Mouse (Mus musculus) inflammation-experienced regulatory T-cells (primary cell): ENCODE measurements around the gene Zfyve21. TPM values are rescaled to one million over a fixed set of nuclear protein-coding genes. Genes with fewer than 3 reads are reported as not detected.

Experiments
- polyA plus RNA-seq, 2 experiments: library from polyadenylated mRNA; unstranded; fragments of 100-300 nt; shearing (Covaris generic); gene quantifications; one replicate each; pipeline ENCODE4 v1.2.1; 2017

Zfyve21 gene
- 1 to 10 TPM; 5.4 to 6.0 TPM for polyA plus RNA-seq

DNA sequence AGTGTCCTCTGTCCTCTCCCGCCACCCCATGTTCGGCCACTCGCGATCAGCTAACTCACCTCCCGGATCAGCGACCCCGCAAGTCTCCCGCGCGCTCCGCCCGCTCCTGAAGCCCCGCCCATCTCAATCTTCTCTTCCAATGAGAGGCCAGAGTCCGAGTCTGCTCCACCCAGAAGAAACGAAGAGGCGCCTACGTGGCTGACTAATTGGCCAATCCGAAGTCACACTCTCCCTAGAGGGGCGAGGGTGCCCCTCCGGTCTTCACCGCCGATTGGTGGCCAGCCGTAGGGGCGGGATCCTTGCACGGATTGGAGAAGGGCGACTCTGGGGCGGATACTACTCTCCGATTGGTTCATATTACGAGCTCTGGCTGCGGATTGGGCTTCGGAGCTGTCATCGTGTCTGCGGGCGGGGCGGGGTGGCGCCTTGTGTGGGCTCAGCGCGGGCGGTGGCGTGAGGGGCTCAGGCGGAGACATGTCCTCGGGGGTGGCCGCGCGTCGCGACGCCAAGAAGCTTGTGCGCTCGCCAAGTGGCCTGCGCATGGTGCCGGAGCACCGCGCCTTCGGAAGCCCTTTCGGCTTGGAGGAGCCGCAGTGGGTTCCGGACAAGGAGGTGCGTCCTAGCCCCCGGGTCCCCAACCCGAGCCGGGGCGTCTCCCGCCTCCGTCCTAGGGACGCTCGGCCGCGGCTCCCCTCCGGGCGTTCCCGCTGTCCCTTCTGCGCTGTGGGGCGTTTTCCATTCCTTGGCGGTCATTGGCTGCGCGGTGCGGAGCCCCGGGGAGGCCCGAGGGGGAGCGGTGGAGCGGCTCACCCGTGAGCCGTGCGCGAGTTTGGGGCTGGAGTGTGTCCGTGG, at the start of gene Zfyve21, which contains the start of gene Xrcc3:
Gene Zfyve21, plus strand, starts transcription at position 405 of the 852 bp plus-strand sequence.
Gene Xrcc3, minus strand, starts transcription at position 108 of the 852 bp plus-strand sequence.

Other genes starting within 250 kb of the Zfyve21 start
- gene Mark3, start 239.6 kb upstream of the Zfyve21 start, polyA plus RNA-seq = 100 to 1,000 TPM; 103 to 130 TPM
- gene Ckb, start 141.8 kb upstream of the Zfyve21 start, polyA plus RNA-seq = 10 to 100 TPM; 22.8 to 23.9 TPM
- gene Trmt61a, start 136.1 kb upstream of the Zfyve21 start, polyA plus RNA-seq = 10 to 100 TPM; 15.8 to 20.3 TPM
- 10 to 100 TPM; 42.7 to 59.4 TPM for gene Bag5, start 100.9 kb upstream of the Zfyve21 start, polyA plus RNA-seq
- 10 to 100 TPM; 51.6 to 53.1 TPM for gene Apopt1, start 100.9 kb upstream of the Zfyve21 start, polyA plus RNA-seq
- 10 to 100 TPM; 48.7 to 50.6 TPM for gene Klc1, start 55.3 kb upstream of the Zfyve21 start, polyA plus RNA-seq
- gene Xrcc3, start 297 bp upstream of the Zfyve21 start, polyA plus RNA-seq = 1 to 10 TPM; 2.9 to 6.4 TPM
- gene Ppp1r13b, start 93.9 kb downstream of the Zfyve21 start, polyA plus RNA-seq = 10 to 100 TPM; 63.0 to 79.4 TPM
- gene Atp5mpl, start 152.8 kb downstream of the Zfyve21 start, polyA plus RNA-seq = 100 to 1,000 TPM; 177 to 189 TPM
- under 1 TPM; 0.29 to 0.47 TPM for gene Tdrd9, start 157.4 kb downstream of the Zfyve21 start, polyA plus RNA-seq
- gene Rd3l, start 167.1 kb downstream of the Zfyve21 start, polyA plus RNA-seq = not detected